Mouse (Mus musculus) heart, embryonic 16.5 days (tissue): ENCODE measurements around the gene Cadm2. TPM values are rescaled to one million over a fixed set of nuclear protein-coding genes. Genes with fewer than 3 reads are reported as not detected.

Experiments
- ATAC-seq: fragments of 200-750 bp; cut with Nextera tagmentation; replicated peaks from 2 replicates; pipeline ENCODE4 v1.8.0; 2017; ENCODE audit warnings: moderate number of reproducible peaks; ENCODE audit not compliant: insufficient read depth, low FRiP score; ENCODE audit errors: extremely low read depth
- H3K27ac ChIP-seq: fragments of 300-500 bp; sonication (generic); 2 replicates; pipeline ENCODE4 v1.5.1; 2014; ENCODE audit warnings: mild to moderate bottlenecking, low read length, control low read depth, moderate library complexity
- H3K27me3 ChIP-seq: fragments of 300-500 bp; sonication (generic); 2 replicates; pipeline ENCODE4 v1.6.1; 2014; ENCODE audit warnings: low read length, mixed read lengths; ENCODE audit not compliant: control insufficient read depth, insufficient read depth
- H3K36me3 ChIP-seq: fragments of 300-500 bp; sonication (generic); 2 replicates; pipeline ENCODE4 v1.6.1; 2014; ENCODE audit not compliant: control insufficient read depth, insufficient read depth
- H3K4me1 ChIP-seq: fragments of 300-500 bp; sonication (generic); 2 replicates; pipeline ENCODE4 v1.6.1; 2014; ENCODE audit warnings: low read length, mixed read lengths; ENCODE audit not compliant: control insufficient read depth, insufficient read depth
- H3K4me2 ChIP-seq: fragments of 300-500 bp; sonication (generic); 2 replicates; pipeline ENCODE4 v1.6.1; 2014; ENCODE audit warnings: low read depth, mild to moderate bottlenecking, control low read depth, low read length
- H3K4me3 ChIP-seq: fragments of 300-500 bp; sonication (generic); 2 replicates; pipeline ENCODE4 v1.5.1; 2014; ENCODE audit warnings: mild to moderate bottlenecking, control low read depth, low read length
- H3K9ac ChIP-seq: fragments of 300-500 bp; sonication (generic); 2 replicates; pipeline ENCODE4 v1.6.1; 2014; ENCODE audit warnings: low read length, control low read depth
- H3K9me3 ChIP-seq: fragments of 300-500 bp; sonication (generic); replicated peaks from 2 replicates; pipeline ENCODE4 v1.6.1; 2016; ENCODE audit warnings: low read length; ENCODE audit not compliant: control insufficient read depth
- WGBS: fragments of 180-500 bp; shearing (Covaris S2); extraction: QIAGEN DNeasy Blood & Tissue Kit; methylation state at CpG from one replicate; pipeline ENCODE4 v1.1.7; 2014; 5-methylcytosine and 5-hydroxymethylcytosine counted together
- polyA plus RNA-seq: library from polyadenylated mRNA; unstranded; fragments of >200 nt; fragmentation: Nextera tagmentation; extraction: Ambion mirVana; gene quantifications from 2 replicates; pipeline ENCODE4 v1.2.1, GENCODE M21; 2015

The Cadm2 gene
- polyA plus RNA-seq, 1 experiment from 2014 or later: 0.20 TPM

GRCm38 (mm10) chr16:67526992-67527391 is 93.7 kb downstream of the Cadm2 start:
- no peak overlapping the region for H3K27ac ChIP-seq
- no peaks in the 10 kb centered on the region for H3K9me3 ChIP-seq
- WGBS: 73% methylated on average over 1 of the region's 1 CpGs
- H3K4me3 ChIP-seq: no peak overlapping the region
- ATAC-seq: no peak
- no peak overlapping the region for H3K9ac ChIP-seq
- H3K4me2 ChIP-seq: no peak overlapping the region
- no peaks in the 10 kb centered on the region for H3K27me3 ChIP-seq
- H3K4me1 ChIP-seq: no peaks in the 10 kb centered on the region
- H3K36me3 ChIP-seq: no peaks in the 10 kb centered on the region

GRCm38 (mm10) chr16:67524878-67525277 is 95.8 kb downstream of the Cadm2 start:
- no peaks in the 10 kb centered on the region for H3K4me1 ChIP-seq
- H3K9ac ChIP-seq: no peak overlapping the region
- no peak overlapping the region for H3K4me2 ChIP-seq
- no peaks in the 10 kb centered on the region for H3K27me3 ChIP-seq
- no peak for ATAC-seq
- H3K36me3 ChIP-seq: no peaks in the 10 kb centered on the region
- H3K27ac ChIP-seq: no peak overlapping the region
- no peaks in the 10 kb centered on the region for H3K9me3 ChIP-seq
- H3K4me3 ChIP-seq: no peak overlapping the region
- WGBS: 61% methylated on average over 1 of the region's 1 CpGs

DNA sequence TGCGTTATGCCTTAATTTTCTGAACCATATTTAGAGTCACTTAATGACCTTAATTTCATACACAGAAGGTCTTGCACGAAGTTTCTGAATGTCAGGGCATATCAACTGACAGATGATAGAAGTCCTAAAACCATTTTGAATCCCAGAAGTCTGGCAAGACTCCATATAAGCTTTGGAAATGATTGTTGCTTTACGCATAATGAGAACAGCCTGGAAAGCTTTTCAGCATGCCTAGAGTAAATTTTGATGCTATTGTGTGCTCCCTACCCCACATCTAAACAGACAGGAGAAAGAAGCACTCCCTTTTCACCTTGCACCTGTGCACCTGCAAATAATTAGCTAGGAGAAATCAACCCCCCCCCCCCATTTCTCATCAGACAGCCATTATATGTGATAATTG is 102.4 kb downstream of the Cadm2 start:
- Histone ChIP-seq H3K4me3 (no peak overlapping the region), H3K27ac (no peak overlapping the region), H3K4me2 (no peak overlapping the region), H3K4me1 (no peaks in the 10 kb centered on the region), H3K27me3 (no peaks in the 10 kb centered on the region), H3K9me3 (no peaks in the 10 kb centered on the region), H3K36me3 (no peaks in the 10 kb centered on the region), H3K9ac (no peak overlapping the region)
- 69% methylated on average over 3 of the region's 3 CpGs for WGBS
- ATAC-seq: no peak

DNA sequence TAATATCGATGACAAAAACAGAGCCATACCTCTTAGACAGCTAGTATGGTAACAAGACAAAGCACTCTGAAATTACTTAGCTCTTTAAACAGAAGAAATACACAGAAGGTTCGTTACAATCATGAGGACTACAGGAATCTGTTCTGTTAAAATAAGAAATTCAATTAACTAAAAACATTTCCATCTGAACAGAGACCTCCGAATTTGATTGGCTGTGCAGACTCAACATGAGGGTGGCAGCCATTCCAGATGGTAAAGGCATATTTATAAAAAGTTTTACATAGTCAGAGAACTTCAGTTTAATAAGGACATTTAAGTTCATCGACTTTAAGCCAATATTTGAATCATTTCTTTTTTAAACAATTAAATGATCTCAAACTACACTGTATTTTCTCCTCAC is 105.2 kb downstream of the Cadm2 start:
- Histone ChIP-seq H3K9ac (no peak overlapping the region), H3K27ac (no peak overlapping the region), H3K4me1 (no peaks in the 10 kb centered on the region), H3K4me3 (no peak overlapping the region), H3K36me3 (no peaks in the 10 kb centered on the region), H3K27me3 (no peaks in the 10 kb centered on the region), H3K4me2 (no peak overlapping the region), H3K9me3 (no peaks in the 10 kb centered on the region)
- ATAC-seq: no peak
- 65% methylated on average over 4 of the region's 4 CpGs for WGBS

DNA sequence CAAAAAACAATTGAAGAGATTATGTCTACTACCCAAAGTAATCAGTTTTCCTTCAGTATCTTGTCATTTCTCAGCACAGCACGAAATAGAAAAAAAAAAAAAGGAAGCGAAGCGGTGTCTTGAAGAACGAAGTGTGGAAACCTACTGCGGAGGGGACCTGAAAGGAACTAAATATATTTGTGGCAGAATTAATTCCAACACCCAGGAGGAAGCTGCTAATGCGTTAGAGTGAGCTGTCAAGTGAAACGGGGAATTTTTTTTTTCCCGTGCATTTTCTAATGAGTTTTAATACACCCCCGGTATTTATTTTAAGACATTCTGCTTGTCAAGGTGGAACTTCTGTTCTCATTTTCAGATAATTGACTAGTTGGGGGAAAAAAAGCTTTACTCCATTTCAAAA is 111.6 kb downstream of the Cadm2 start:
- H3K27ac ChIP-seq: no peak overlapping the region

DNA sequence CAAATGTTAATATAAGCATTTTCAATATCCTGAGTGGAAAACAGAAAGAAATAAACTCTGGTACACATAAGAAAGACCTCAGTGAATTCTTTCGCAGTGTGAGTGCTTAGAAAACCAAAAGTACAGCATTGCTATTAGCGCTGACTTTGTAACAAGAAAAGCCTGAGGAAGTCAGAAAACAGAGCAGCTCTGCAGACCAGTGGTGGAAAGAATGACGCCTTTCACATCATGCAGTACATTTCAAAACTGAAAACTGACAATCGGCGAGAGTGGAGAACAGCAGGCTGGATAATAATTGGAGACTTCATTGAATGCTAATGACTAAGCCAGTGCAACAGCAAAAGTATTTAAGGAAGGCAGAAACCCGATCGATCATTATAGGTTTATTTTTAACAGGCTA is 138.2 kb downstream of the Cadm2 start:
- H3K27me3 ChIP-seq: no peaks in the 10 kb centered on the region
- H3K4me3 ChIP-seq: no peak overlapping the region

More for the DNA sequence above, 111.6 kb downstream of the Cadm2 start:
- Histone ChIP-seq H3K27me3 (no peaks in the 10 kb centered on the region), H3K36me3 (no peaks in the 10 kb centered on the region), H3K4me2 (no peak overlapping the region), H3K4me1 (no peaks in the 10 kb centered on the region), H3K9me3 (no peaks in the 10 kb centered on the region), H3K4me3 (no peak overlapping the region), H3K9ac (no peak overlapping the region)
- WGBS: 83% methylated on average over 9 of the region's 9 CpGs
- ATAC-seq: no peak

GRCm38 (mm10) chr16:67467041-67467440 is 153.7 kb downstream of the Cadm2 start:
- no peaks in the 10 kb centered on the region for H3K36me3 ChIP-seq
- no peaks in the 10 kb centered on the region for H3K27me3 ChIP-seq
- H3K9ac ChIP-seq: no peak overlapping the region
- 84% methylated on average over 3 of the region's 3 CpGs for WGBS
- no peak overlapping the region for H3K4me2 ChIP-seq
- H3K9me3 ChIP-seq: no peaks in the 10 kb centered on the region
- ATAC-seq: no peak
- no peak overlapping the region for H3K27ac ChIP-seq
- H3K4me3 ChIP-seq: no peak overlapping the region
- no peaks in the 10 kb centered on the region for H3K4me1 ChIP-seq

More for the DNA sequence above, 138.2 kb downstream of the Cadm2 start:
- H3K9ac ChIP-seq: no peak overlapping the region
- ATAC-seq: no peak
- no peaks in the 10 kb centered on the region for H3K9me3 ChIP-seq
- no peaks in the 10 kb centered on the region for H3K36me3 ChIP-seq
- H3K27ac ChIP-seq: no peak overlapping the region
- H3K4me1 ChIP-seq: no peaks in the 10 kb centered on the region
- WGBS: 79% methylated on average over 7 of the region's 7 CpGs
- H3K4me2 ChIP-seq: no peak overlapping the region

GRCm38 (mm10) chr16:67436301-67436700 is 184.4 kb downstream of the Cadm2 start:
- Histone ChIP-seq H3K4me2 (no peak overlapping the region), H3K27me3 (no peaks in the 10 kb centered on the region), H3K9me3 (no peaks in the 10 kb centered on the region), H3K9ac (no peak overlapping the region), H3K4me1 (no peaks in the 10 kb centered on the region), H3K27ac (no peak overlapping the region), H3K36me3 (no peaks in the 10 kb centered on the region), H3K4me3 (no peak overlapping the region)
- WGBS: 67% methylated on average over 4 of the region's 4 CpGs
- ATAC-seq: no peak

GRCm38 (mm10) chr16:67425371-67425770 is 195.3 kb downstream of the Cadm2 start:
- no peaks in the 10 kb centered on the region for H3K9me3 ChIP-seq
- no peak overlapping the region for H3K4me2 ChIP-seq
- H3K27me3 ChIP-seq: no peaks in the 10 kb centered on the region
- WGBS: 59% methylated on average over 1 of the region's 1 CpGs
- H3K9ac ChIP-seq: no peak overlapping the region
- ATAC-seq: no peak
- no peak overlapping the region for H3K4me3 ChIP-seq
- H3K36me3 ChIP-seq: no peaks in the 10 kb centered on the region
- no peaks in the 10 kb centered on the region for H3K4me1 ChIP-seq
- no peak overlapping the region for H3K27ac ChIP-seq

DNA sequence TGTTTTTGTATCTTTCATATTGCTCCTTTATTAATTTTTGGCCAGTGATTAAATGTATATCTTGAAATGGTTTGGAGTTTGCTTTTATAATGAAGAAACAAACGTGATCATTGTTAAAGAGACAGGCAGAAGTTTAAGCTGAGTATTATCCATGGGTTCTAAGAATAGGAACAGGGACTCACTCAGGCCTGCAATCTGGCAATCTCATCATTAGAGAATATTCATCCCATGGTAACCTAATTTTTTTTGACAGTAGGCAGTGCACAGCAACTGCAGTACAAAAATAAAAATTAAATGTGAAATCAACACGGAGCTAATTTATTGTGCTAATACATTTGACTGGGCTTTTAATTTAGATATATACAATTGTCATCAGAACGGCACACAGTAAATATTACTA is 209.8 kb downstream of the Cadm2 start:
- H3K4me2 ChIP-seq: no peak overlapping the region
- ATAC-seq: no peak
- H3K4me3 ChIP-seq: no peak overlapping the region
- no peak overlapping the region for H3K9ac ChIP-seq
- 63% methylated on average over 3 of the region's 3 CpGs for WGBS
- no peaks in the 10 kb centered on the region for H3K4me1 ChIP-seq
- H3K27ac ChIP-seq: no peak overlapping the region
- no peaks in the 10 kb centered on the region for H3K36me3 ChIP-seq
- H3K9me3 ChIP-seq: no peaks in the 10 kb centered on the region
- H3K27me3 ChIP-seq: no peaks in the 10 kb centered on the region
